Mouse (Mus musculus) hindbrain, embryonic 10.5 days (tissue): Measurements from ENCODE around the gene Zfp385b. TPM values are rescaled to one million over a fixed set of nuclear protein-coding genes. Genes with fewer than 3 reads are reported as not detected.

Experiments used
- DNase-seq: peaks from one replicate; pipeline ENCODE4 v3.0.0-alpha.2; 2017; ENCODE audit warnings: low spot score
- H3K27ac ChIP-seq: fragments of 300-500 bp; sonication (generic); 2 replicates; pipeline ENCODE4 v1.5.1; 2016; ENCODE audit warnings: mild to moderate bottlenecking, moderate library complexity
- H3K27me3 ChIP-seq: fragments of 300-500 bp; sonication (generic); 2 replicates; pipeline ENCODE4 v1.6.1; 2016; ENCODE audit warnings: mild to moderate bottlenecking; ENCODE audit not compliant: poor library complexity, insufficient read depth, severe bottlenecking
- H3K36me3 ChIP-seq: fragments of 300-500 bp; sonication (generic); 2 replicates; pipeline ENCODE4 v1.6.1; 2016; ENCODE audit warnings: mild to moderate bottlenecking, moderate library complexity
- H3K4me1 ChIP-seq: fragments of 300-500 bp; sonication (generic); replicated peaks from 2 replicates; pipeline ENCODE4 v1.6.1; 2016; ENCODE audit warnings: mild to moderate bottlenecking
- H3K4me3 ChIP-seq: fragments of 300-500 bp; sonication (generic); 2 replicates; pipeline ENCODE4 v1.5.1; 2016; ENCODE audit warnings: mild to moderate bottlenecking, moderate library complexity
- H3K9me3 ChIP-seq: fragments of 300-500 bp; sonication (generic); 2 replicates; pipeline ENCODE4 v1.6.1; 2016; ENCODE audit warnings: mild to moderate bottlenecking, moderate library complexity
- WGBS: fragments of 180-500 bp; shearing (Covaris S2); methylation state at CpG from one replicate; pipeline ENCODE4 v1.1.7; 2016; 5-methylcytosine and 5-hydroxymethylcytosine counted together
- polyA plus RNA-seq: library from polyadenylated mRNA; unstranded; fragments of >200 nt; fragmentation: Nextera tagmentation; extraction: Ambion mirVana; gene quantifications from 2 replicates; pipeline ENCODE4 v1.2.1, GENCODE M21; 2016

Zfp385b gene
- polyA plus RNA-seq, 1 experiment from 2014 or later, result 1.1 TPM

- Histone ChIP-seq H3K4me3 (no peak overlapping the region), H3K27me3 (no peaks in the 10 kb centered on the region), H3K36me3 (no peaks in the 10 kb centered on the region), H3K27ac (no peak overlapping the region), H3K9me3 (no peaks in the 10 kb centered on the region), H3K4me1 (peaks cover 17% of the 10 kb centered on the region)
- WGBS, result 69% methylated on average over 15 of the region's 15 CpGs
- peak; percentile 14 for DNase-seq
Observed at GRCm38 (mm10) chr2:77775247-77775880, 44.1 kb downstream of the Zfp385b start.

GRCm38 (mm10) chr2:77770056-77770697 is 49.3 kb downstream of the Zfp385b start:
- H3K4me3 ChIP-seq, result no peak overlapping the region
- H3K4me1 ChIP-seq, result peaks cover 4% of the 10 kb centered on the region; the same call in 1 of the 2 replicates
- no peak for DNase-seq
- no peaks in the 10 kb centered on the region for H3K27me3 ChIP-seq
- H3K27ac ChIP-seq, result no peak overlapping the region
- no peaks in the 10 kb centered on the region for H3K36me3 ChIP-seq
- no peaks in the 10 kb centered on the region for H3K9me3 ChIP-seq
- 92% methylated on average over 8 of the region's 8 CpGs for whole genome bisulfite sequencing

GRCm38 (mm10) chr2:77768321-77768886 is 51.0 kb downstream of the Zfp385b start:
- Histone ChIP-seq H3K9me3 (no peaks in the 10 kb centered on the region), H3K27ac (no peak overlapping the region), H3K4me1 (peaks cover 4% of the 10 kb centered on the region; the same call in 1 of the 2 replicates), H3K4me3 (no peak overlapping the region), H3K27me3 (no peaks in the 10 kb centered on the region), H3K36me3 (no peaks in the 10 kb centered on the region)
- WGBS, result 80% methylated on average over 17 of the region's 17 CpGs
- DNase-seq, result no peak

- 91% methylated on average over 8 of the region's 8 CpGs for WGBS
- no peaks in the 10 kb centered on the region for H3K27me3 ChIP-seq
- no peak overlapping the region for H3K27ac ChIP-seq
- no peaks in the 10 kb centered on the region for H3K4me1 ChIP-seq
- no peaks in the 10 kb centered on the region for H3K9me3 ChIP-seq
- DNase-seq, result no peak
- no peaks in the 10 kb centered on the region for H3K36me3 ChIP-seq
- no peak overlapping the region for H3K4me3 ChIP-seq
Observed at GRCm38 (mm10) chr2:77761967-77762366, 57.5 kb downstream of the Zfp385b start.

- 78% methylated on average over 15 of the region's 15 CpGs for WGBS
- H3K36me3 ChIP-seq, result no peaks in the 10 kb centered on the region
- no peak overlapping the region for H3K4me3 ChIP-seq
- H3K27me3 ChIP-seq, result no peaks in the 10 kb centered on the region
- no peaks in the 10 kb centered on the region for H3K9me3 ChIP-seq
- no peak for DNase-seq
- no peak overlapping the region for H3K27ac ChIP-seq
- H3K4me1 ChIP-seq, result peaks cover 9% of the 10 kb centered on the region
Observed at GRCm38 (mm10) chr2:77758403-77759071, 60.9 kb downstream of the Zfp385b start.

- Histone ChIP-seq H3K36me3 (no peaks in the 10 kb centered on the region), H3K4me3 (no peak overlapping the region), H3K27ac (no peak overlapping the region), H3K9me3 (no peaks in the 10 kb centered on the region), H3K4me1 (peaks cover 9% of the 10 kb centered on the region), H3K27me3 (no peaks in the 10 kb centered on the region)
- WGBS, result 62% methylated on average over 4 of the region's 4 CpGs
- DNase-seq, result no peak
Observed at GRCm38 (mm10) chr2:77752491-77752890, 66.9 kb downstream of the Zfp385b start.

- Histone ChIP-seq H3K4me3 (no peak overlapping the region), H3K4me1 (peaks cover 6% of the 10 kb centered on the region), H3K27ac (no peak overlapping the region), H3K27me3 (no peaks in the 10 kb centered on the region), H3K36me3 (no peaks in the 10 kb centered on the region), H3K9me3 (no peaks in the 10 kb centered on the region)
- 73% methylated on average over 3 of the region's 3 CpGs for WGBS
- DNase-seq, result no peak
Observed at GRCm38 (mm10) chr2:77749631-77750030, 69.8 kb downstream of the Zfp385b start.

- no peaks in the 10 kb centered on the region for H3K4me1 ChIP-seq
- H3K9me3 ChIP-seq, result no peaks in the 10 kb centered on the region
- no peak for DNase-seq
- no peaks in the 10 kb centered on the region for H3K36me3 ChIP-seq
- 85% methylated on average over 5 of the region's 5 CpGs for WGBS
- no peaks in the 10 kb centered on the region for H3K27me3 ChIP-seq
- H3K27ac ChIP-seq, result no peak overlapping the region
- H3K4me3 ChIP-seq, result no peak overlapping the region
Observed at GRCm38 (mm10) chr2:77746417-77746816, 73.0 kb downstream of the Zfp385b start.

- no peaks in the 10 kb centered on the region for H3K27me3 ChIP-seq
- H3K36me3 ChIP-seq, result no peaks in the 10 kb centered on the region
- H3K4me1 ChIP-seq, result no peaks in the 10 kb centered on the region
- H3K4me3 ChIP-seq, result no peak overlapping the region
- H3K9me3 ChIP-seq, result no peaks in the 10 kb centered on the region
- no peak for DNase-seq
- WGBS, result 93% methylated on average over 7 of the region's 7 CpGs
- no peak overlapping the region for H3K27ac ChIP-seq
Observed at GRCm38 (mm10) chr2:77745246-77745645, 74.2 kb downstream of the Zfp385b start.

GRCm38 (mm10) chr2:77742359-77742758 is 77.1 kb downstream of the Zfp385b start:
- H3K4me1 ChIP-seq, result no peaks in the 10 kb centered on the region
- DNase-seq, result no peak
- no peaks in the 10 kb centered on the region for H3K27me3 ChIP-seq
- H3K9me3 ChIP-seq, result no peaks in the 10 kb centered on the region
- 77% methylated on average over 4 of the region's 4 CpGs for WGBS
- H3K36me3 ChIP-seq, result no peaks in the 10 kb centered on the region
- no peak overlapping the region for H3K27ac ChIP-seq
- no peak overlapping the region for H3K4me3 ChIP-seq

- H3K4me1 ChIP-seq, result no peaks in the 10 kb centered on the region
- no peaks in the 10 kb centered on the region for H3K27me3 ChIP-seq
- H3K27ac ChIP-seq, result no peak overlapping the region
- DNase-seq, result no peak
- no peak overlapping the region for H3K4me3 ChIP-seq
- no peaks in the 10 kb centered on the region for H3K9me3 ChIP-seq
- no peaks in the 10 kb centered on the region for H3K36me3 ChIP-seq
- WGBS, result 88% methylated on average over 2 of the region's 2 CpGs
Observed at GRCm38 (mm10) chr2:77730196-77730595, 89.2 kb downstream of the Zfp385b start.

- Histone ChIP-seq H3K27me3 (no peaks in the 10 kb centered on the region), H3K9me3 (no peaks in the 10 kb centered on the region), H3K4me1 (no peaks in the 10 kb centered on the region), H3K36me3 (no peaks in the 10 kb centered on the region), H3K4me3 (no peak overlapping the region), H3K27ac (no peak overlapping the region)
- WGBS, result 82% methylated on average over 7 of the region's 7 CpGs
- DNase-seq, result no peak
Observed at GRCm38 (mm10) chr2:77726798-77727197, 92.6 kb downstream of the Zfp385b start.

GRCm38 (mm10) chr2:77720806-77721205 is 98.6 kb downstream of the Zfp385b start:
- no peak overlapping the region for H3K27ac ChIP-seq
- WGBS, result 88% methylated on average over 4 of the region's 4 CpGs
- no peaks in the 10 kb centered on the region for H3K27me3 ChIP-seq
- no peaks in the 10 kb centered on the region for H3K36me3 ChIP-seq
- no peak for DNase-seq
- H3K9me3 ChIP-seq, result no peaks in the 10 kb centered on the region
- H3K4me3 ChIP-seq, result no peak overlapping the region
- H3K4me1 ChIP-seq, result no peaks in the 10 kb centered on the region
